Mouse (Mus musculus) CH12.LX (cell line): Measurements from ENCODE around the gene Aftph. TPM values are rescaled to one million over a fixed set of nuclear protein-coding genes. Genes with fewer than 3 reads are reported as not detected.

ENCODE experiments used
- DNase-seq: peaks from one replicate; pipeline ENCODE4 v3.0.0-alpha.2; 2013; ENCODE audit errors: extremely low read depth
- H3K27ac ChIP-seq: 2 replicates; pipeline ENCODE4 v1.5.1; 2012; ENCODE audit warnings: low read depth, mild to moderate bottlenecking, control low read depth, moderate library complexity; ENCODE audit not compliant: insufficient read depth
- H3K27me3 ChIP-seq: replicated peaks from 2 replicates; pipeline ENCODE3; 2012; ENCODE audit warnings: inconsistent platforms
- H3K36me3 ChIP-seq, 2 experiments: replicated peaks in 1 of 2; 2 replicates each; pipeline versions ENCODE3 to v1.6.1; 2012; ENCODE audit warnings: inconsistent platforms in 1 of 2, low read length in 1 of 2, mild to moderate bottlenecking in 1 of 2, mixed read lengths in 1 of 2, moderate library complexity in 1 of 2; ENCODE audit not compliant: control insufficient read depth in 1 of 2, insufficient read depth in 1 of 2
- H3K4me1 ChIP-seq, 2 experiments: 2 replicates each; pipeline ENCODE4 v1.6.1; 2012; ENCODE audit warnings: inconsistent platforms in 1 of 2, moderate library complexity in 1 of 2; ENCODE audit not compliant: insufficient read depth in 2 of 2, control insufficient read depth in 1 of 2
- H3K4me2 ChIP-seq: 2 replicates; pipeline ENCODE4 v1.6.1; 2012; ENCODE audit warnings: low read depth, mild to moderate bottlenecking, control low read depth; ENCODE audit not compliant: poor library complexity, insufficient read depth, severe bottlenecking
- H3K4me3 ChIP-seq, 3 experiments: fragments of 150-350 bp in 1 of 3; sonication (generic) in 1 of 3; replicated peaks in 1 of 3; 2 replicates each; pipeline versions ENCODE3 to v1.5.1; 2011 to 2012; ENCODE audit warnings: low read depth in 2 of 3, low read length in 2 of 3, mild to moderate bottlenecking in 2 of 3, moderate library complexity in 2 of 3, control low read depth in 1 of 3, improper control_type of control experiment in 1 of 3, inconsistent platforms in 1 of 3, mixed read lengths in 1 of 3; ENCODE audit not compliant: poor library complexity in 1 of 3
- H3K79me2 ChIP-seq: replicated peaks from 2 replicates; pipeline ENCODE4 v1.6.1; 2012; ENCODE audit warnings: mild to moderate bottlenecking, moderate library complexity; ENCODE audit not compliant: control insufficient read depth, poor library complexity, insufficient read depth, severe bottlenecking; ENCODE audit errors: extremely low read depth
- H3K9ac ChIP-seq: 2 replicates; pipeline ENCODE4 v1.6.1; 2012; ENCODE audit warnings: low read depth, mild to moderate bottlenecking, control low read depth, moderate library complexity; ENCODE audit not compliant: insufficient read depth
- H3K9me3 ChIP-seq: replicated peaks from 2 replicates; pipeline ENCODE3; 2012; ENCODE audit warnings: low read length, inconsistent platforms, mixed read lengths
- BHLHE40 ChIP-seq: IDR thresholded peaks from 2 replicates; pipeline ENCODE4 v1.6.1; 2011; ENCODE audit warnings: mild to moderate bottlenecking, low read depth, low read length, improper control_type of control experiment
- CHD1 ChIP-seq: IDR thresholded peaks from 2 replicates; pipeline ENCODE4 v1.6.1; 2012; ENCODE audit warnings: low read depth, low read length, improper control_type of control experiment, inconsistent platforms
- CHD2 ChIP-seq: IDR thresholded peaks from 2 replicates; pipeline ENCODE4 v1.6.1; 2011; ENCODE audit warnings: low read length, improper control_type of control experiment
- CTCF ChIP-seq, 2 experiments: IDR thresholded peaks in 1 of 2; conservative IDR thresholded peaks in 1 of 2; 2 replicates each; pipeline ENCODE4 v1.5.1; 2011 to 2012; ENCODE audit warnings: low read depth in 2 of 2, low read length in 2 of 2, improper control_type of control experiment in 1 of 2, inconsistent platforms in 1 of 2, mild to moderate bottlenecking in 1 of 2, moderate library complexity in 1 of 2
- E2F4 ChIP-seq: IDR thresholded peaks from 2 replicates; pipeline ENCODE4 v1.6.1; 2011; ENCODE audit warnings: low read depth, low read length, improper control_type of control experiment; ENCODE audit not compliant: insufficient replicate concordance
- ELF1 ChIP-seq: IDR thresholded peaks from 2 replicates; pipeline ENCODE4 v1.6.1; 2014; ENCODE audit warnings: low read depth, mild to moderate bottlenecking, inconsistent platforms, low read length, improper control_type of control experiment
- EP300 ChIP-seq: IDR thresholded peaks from 2 replicates; pipeline ENCODE4 v1.6.1; 2011; ENCODE audit warnings: low read length, improper control_type of control experiment
- ETS1 ChIP-seq: conservative IDR thresholded peaks from 2 replicates; pipeline ENCODE4 v1.6.1; 2012; ENCODE audit warnings: low read depth, mild to moderate bottlenecking, inconsistent platforms, low read length, improper control_type of control experiment, moderate library complexity
- GABPA ChIP-seq: IDR thresholded peaks from 2 replicates; pipeline ENCODE4 v1.6.1; 2012; ENCODE audit warnings: low read depth, low read length, improper control_type of control experiment, inconsistent platforms; ENCODE audit not compliant: insufficient replicate concordance
- HCFC1 ChIP-seq: IDR thresholded peaks from 2 replicates; pipeline ENCODE4 v1.6.1; 2012; ENCODE audit warnings: low read depth, mild to moderate bottlenecking, inconsistent platforms, low read length, improper control_type of control experiment
- IRF4 ChIP-seq: IDR thresholded peaks from 2 replicates; pipeline ENCODE4 v1.6.1; 2014; ENCODE audit warnings: low read depth, mild to moderate bottlenecking, inconsistent platforms, low read length, improper control_type of control experiment
- JUN ChIP-seq: IDR thresholded peaks from 2 replicates; pipeline ENCODE4 v1.6.1; 2011; ENCODE audit warnings: low read depth, mild to moderate bottlenecking, low read length, improper control_type of control experiment, moderate library complexity; ENCODE audit not compliant: insufficient read depth
- JUND ChIP-seq: conservative IDR thresholded peaks from 2 replicates; pipeline ENCODE4 v1.6.1; 2011; ENCODE audit warnings: low read depth, low read length, improper control_type of control experiment
- KAT2A ChIP-seq: IDR thresholded peaks from 2 replicates; pipeline ENCODE4 v1.6.1; 2012; ENCODE audit warnings: low read length, improper control_type of control experiment, inconsistent platforms; ENCODE audit not compliant: insufficient replicate concordance
- MAFK ChIP-seq: IDR thresholded peaks from 2 replicates; pipeline ENCODE4 v1.6.1; 2011; ENCODE audit warnings: low read length, improper control_type of control experiment; ENCODE audit not compliant: insufficient replicate concordance
- MAX ChIP-seq: IDR thresholded peaks from 2 replicates; pipeline ENCODE4 v1.6.1; 2011; ENCODE audit warnings: low read length, improper control_type of control experiment
- MAZ ChIP-seq: IDR thresholded peaks from 2 replicates; pipeline ENCODE4 v1.6.1; 2012; ENCODE audit warnings: low read depth, mild to moderate bottlenecking, inconsistent platforms, low read length, improper control_type of control experiment, moderate library complexity
- MEF2A ChIP-seq: IDR thresholded peaks from 2 replicates; pipeline ENCODE4 v1.6.1; 2014; ENCODE audit warnings: low read depth, mild to moderate bottlenecking, inconsistent platforms, low read length, improper control_type of control experiment, borderline replicate concordance
- MXI1 ChIP-seq: IDR thresholded peaks from 2 replicates; pipeline ENCODE4 v1.6.1; 2011; ENCODE audit warnings: mild to moderate bottlenecking, low read depth, low read length, improper control_type of control experiment
- MYC ChIP-seq: IDR thresholded peaks from 2 replicates; pipeline ENCODE4 v1.6.1; 2011; ENCODE audit warnings: low read depth, mild to moderate bottlenecking, improper control_type of control experiment, low read length
- NELFE ChIP-seq: IDR thresholded peaks from 2 replicates; pipeline ENCODE4 v1.6.1; 2011; ENCODE audit warnings: low read depth, low read length, improper control_type of control experiment
- NRF1 ChIP-seq: IDR thresholded peaks from 2 replicates; pipeline ENCODE4 v1.6.1; 2014; ENCODE audit warnings: low read depth, mild to moderate bottlenecking, inconsistent platforms, low read length, improper control_type of control experiment, moderate library complexity
- PAX5 ChIP-seq: IDR thresholded peaks from 2 replicates; pipeline ENCODE4 v1.6.1; 2012; ENCODE audit warnings: low read length, inconsistent platforms, mixed read lengths
- POLR2A ChIP-seq: IDR thresholded peaks from 2 replicates; pipeline ENCODE4 v1.6.1; 2011; ENCODE audit warnings: low read depth, mild to moderate bottlenecking, improper control_type of control experiment, low read length
- POLR2AphosphoS2 ChIP-seq: IDR thresholded peaks from 2 replicates; pipeline ENCODE4 v1.6.1; 2011; ENCODE audit warnings: low read depth, low read length, improper control_type of control experiment
- RAD21 ChIP-seq: IDR thresholded peaks from 2 replicates; pipeline ENCODE4 v1.6.1; 2011; ENCODE audit warnings: low read depth, mild to moderate bottlenecking, low read length, improper control_type of control experiment, moderate library complexity
- RCOR1 ChIP-seq: conservative IDR thresholded peaks from 2 replicates; pipeline ENCODE4 v1.6.1; 2012; ENCODE audit warnings: low read depth, mild to moderate bottlenecking, inconsistent platforms, low read length, improper control_type of control experiment
- SIN3A ChIP-seq: IDR thresholded peaks from 2 replicates; pipeline ENCODE4 v1.6.1; 2012; ENCODE audit warnings: low read length, improper control_type of control experiment, inconsistent platforms
- SMC3 ChIP-seq: IDR thresholded peaks from 2 replicates; pipeline ENCODE4 v1.6.1; 2011; ENCODE audit warnings: low read depth, low read length, improper control_type of control experiment
- TBP ChIP-seq: conservative IDR thresholded peaks from 2 replicates; pipeline ENCODE4 v1.6.1; 2011; ENCODE audit warnings: low read depth, low read length, improper control_type of control experiment
- TCF12 ChIP-seq: IDR thresholded peaks from 2 replicates; pipeline ENCODE4 v1.6.1; 2014; ENCODE audit warnings: low read depth, mild to moderate bottlenecking, inconsistent platforms, low read length, improper control_type of control experiment
- UBTF ChIP-seq: IDR thresholded peaks from 2 replicates; pipeline ENCODE4 v1.6.1; 2012; ENCODE audit warnings: low read depth, mild to moderate bottlenecking, inconsistent platforms, low read length, improper control_type of control experiment, moderate library complexity
- USF1 ChIP-seq: IDR thresholded peaks from 2 replicates; pipeline ENCODE4 v1.6.1; 2014; ENCODE audit warnings: low read depth, mild to moderate bottlenecking, inconsistent platforms, low read length, improper control_type of control experiment
- USF2 ChIP-seq: conservative IDR thresholded peaks from 2 replicates; pipeline ENCODE4 v1.6.1; 2011; ENCODE audit warnings: low read depth, low read length, improper control_type of control experiment
- ZC3H11A ChIP-seq: IDR thresholded peaks from 2 replicates; pipeline ENCODE4 v1.6.1; 2012; ENCODE audit warnings: low read depth, mild to moderate bottlenecking, inconsistent platforms, low read length, improper control_type of control experiment
- ZKSCAN1 ChIP-seq: IDR thresholded peaks from 2 replicates; pipeline ENCODE4 v1.6.1; 2012; ENCODE audit warnings: low read depth, inconsistent platforms, low read length, improper control_type of control experiment, borderline replicate concordance
- ZMIZ1 ChIP-seq: IDR thresholded peaks from 2 replicates; pipeline ENCODE4 v1.6.1; 2012; ENCODE audit warnings: low read depth, mild to moderate bottlenecking, inconsistent platforms, low read length, improper control_type of control experiment
- ZNF384 ChIP-seq: IDR thresholded peaks from 2 replicates; pipeline ENCODE4 v1.6.1; 2012; ENCODE audit warnings: low read depth, low read length, improper control_type of control experiment, inconsistent platforms
- dilution Hi-C: fragments of 300-500 bp; cut with MboI; formaldehyde crosslinking; loops from 2 replicates; pipeline ENCODE4 v1.14.3; 2020; ENCODE audit warnings: low sequenced_read_pairs; ENCODE audit not compliant: extremely low pct_unique_long_range_greater_than_20kb, extremely low pct_ligation_motif_present
- in situ Hi-C: fragments of 300-500 bp; cut with MboI; formaldehyde crosslinking; loops from 3 replicates; pipeline ENCODE4 v1.14.3; 2019; ENCODE audit warnings: low sequenced_read_pairs, low pct_ligation_motif_present, low pct_unique_long_range_greater_than_20kb, mixed read lengths
- polyA plus RNA-seq: library from polyadenylated mRNA; unstranded; fragments of >175 nt; gene quantifications from 2 replicates; pipeline ENCODE4 v1.2.1, GENCODE M21; 2012; ENCODE audit warnings: low read depth; ENCODE audit not compliant: insufficient read length
- total RNA-seq, 2 experiments: library from RNA; depleted of rRNA; stranded (reverse); fragments of 300-350 nt in 1 of 2; fragments of >200 nt in 1 of 2; gene quantifications; 2 replicates each; pipeline ENCODE4 v1.2.3; 2012 to 2014

Aftph gene
- total and polyA plus RNA-seq, 3 experiments: 53.7 to 80.0 (median 53.9) TPM

- H3K27me3 ChIP-seq: no peaks in the 10 kb centered on the region
- peaks cover 15% of the 10 kb centered on the region for H3K79me2 ChIP-seq
- no peak overlapping the region for H3K27ac ChIP-seq
- H3K4me3 ChIP-seq: no peak overlapping the region
- H3K9ac ChIP-seq: peak overlapping the region; percentile 19; the same call in 1 of the 2 replicates
- in situ Hi-C loops (no loop called here), dilution Hi-C loops (no loop called here)
- DNase-seq: peak; percentile 65
- TF ChIP-seq ZKSCAN1: no peak
- TF ChIP-seq HCFC1: no peak
- no peak for TF ChIP-seq RCOR1
- no peak for TF ChIP-seq MXI1
- no peak for TF ChIP-seq BHLHE40
- peak; percentile 30; the same call in 1 of the 2 replicates for TF ChIP-seq IRF4
- TF ChIP-seq CHD2: no peak
- TF ChIP-seq TBP: no peak
- no peak for TF ChIP-seq CTCF (conservative IDR thresholded peaks at IDR 0.05 in 1 of 2, IDR thresholded peaks at IDR 0.05 in 1 of 2; ENCODE audit: low read depth in 2 of 2, low read length in 2 of 2)
- TF ChIP-seq TCF12: no peak
- TF ChIP-seq UBTF: no peak
- no peak for TF ChIP-seq E2F4
- peak; percentile 69 for TF ChIP-seq EP300
- no peak for TF ChIP-seq POLR2A
- TF ChIP-seq JUN: peak; percentile 43
- TF ChIP-seq ZNF384: no peak
- no peak for TF ChIP-seq USF2
- peak; percentile 68; the same call in 1 of the 2 replicates for TF ChIP-seq MEF2A
- no peak for TF ChIP-seq USF1
- TF ChIP-seq POLR2AphosphoS2: no peak
- no peak for TF ChIP-seq SIN3A
- no peak for TF ChIP-seq JUND
- TF ChIP-seq CHD1: no peak
- no peak for TF ChIP-seq ZC3H11A
- TF ChIP-seq ELF1: no peak
- TF ChIP-seq SMC3: no peak
- no peak for TF ChIP-seq ZMIZ1
- TF ChIP-seq MYC: no peak
- no peak for TF ChIP-seq MAX
- 0 out of 2 replicates have a peak, but pooled peaks have one; percentile 43 for TF ChIP-seq MAZ
- no peak for TF ChIP-seq MAFK
- peak; percentile 43 for TF ChIP-seq ETS1
- no peak for TF ChIP-seq RAD21
- no peak for TF ChIP-seq PAX5
- no peak for TF ChIP-seq GABPA
- no peak for TF ChIP-seq NELFE
- no peak for TF ChIP-seq KAT2A
- TF ChIP-seq NRF1: no peak
- no peaks in the 10 kb centered on the region for H3K9me3 ChIP-seq
- peaks cover 0 to 5% of the 10 kb centered on the region in 2 experiments for H3K36me3 ChIP-seq
- H3K4me1 ChIP-seq: peaks cover 0 to 31% of the 10 kb centered on the region in 2 experiments; a peak in 3 of 4 replicates
- H3K4me2 ChIP-seq: peak overlapping the region; percentile 47
Measured at GRCm38 (mm10) chr11:20743353-20743752, 2.0 kb upstream of the Aftph start.
